Mouse (Mus musculus): ENCODE data around the gene Ctsll3. TPM values are rescaled to one million over a fixed set of nuclear protein-coding genes. Genes with fewer than 3 reads are reported as not detected.

Ctsll3 gene
- polyA plus RNA-seq, 1 experiment from 2014 or later = not detected

DNA sequence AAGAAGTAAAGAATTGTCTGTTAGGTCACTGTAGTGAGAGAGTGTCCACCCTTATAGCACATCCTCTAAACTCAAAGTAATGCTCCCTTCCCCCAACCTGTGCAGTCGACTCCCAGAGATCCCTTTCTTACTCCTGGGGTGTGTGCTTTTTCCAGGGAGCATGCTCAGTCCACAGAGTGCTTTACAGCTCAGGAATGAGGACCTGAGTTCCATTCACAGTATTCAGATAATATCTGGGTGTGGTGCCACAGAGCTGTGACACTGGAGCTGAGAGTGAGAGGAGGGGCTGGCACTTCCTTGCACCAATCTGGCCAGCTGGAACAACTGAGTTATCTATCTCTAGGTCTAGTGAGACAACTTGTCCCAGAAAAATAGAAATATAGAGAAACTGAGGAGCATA, 11.1 kb upstream of the Ctsll3 start:
- Histone ChIP-seq H3K27me3 (replicated peaks; ENCODE audit: control insufficient read depth, insufficient read depth, low read length) (no peaks in the 10 kb centered on the region), H3K36me3 (ENCODE audit: control insufficient read depth, insufficient read depth, low read length) (no peaks in the 10 kb centered on the region), H3K9me3 (ENCODE audit: control insufficient read depth, low read length) (no peaks in the 10 kb centered on the region), H3K9ac (ENCODE audit: low read depth, low read length) (no peak overlapping the region), H3K4me2 (no peak overlapping the region), H3K27ac (ENCODE audit: low read depth, low read length) (no peak overlapping the region), H3K4me1 (replicated peaks; ENCODE audit: control insufficient read depth, insufficient read depth, low read length) (no peaks in the 10 kb centered on the region), H3K4me3 (ENCODE audit: low read depth, low read length) (no peak overlapping the region)
- DNase-seq (ENCODE audit: low spot score) = no peak
- no peak for ATAC-seq (replicated peaks; ENCODE audit: low FRiP score)
- WGBS = 65% methylated on average over 1 of the region's 1 CpGs

DNA sequence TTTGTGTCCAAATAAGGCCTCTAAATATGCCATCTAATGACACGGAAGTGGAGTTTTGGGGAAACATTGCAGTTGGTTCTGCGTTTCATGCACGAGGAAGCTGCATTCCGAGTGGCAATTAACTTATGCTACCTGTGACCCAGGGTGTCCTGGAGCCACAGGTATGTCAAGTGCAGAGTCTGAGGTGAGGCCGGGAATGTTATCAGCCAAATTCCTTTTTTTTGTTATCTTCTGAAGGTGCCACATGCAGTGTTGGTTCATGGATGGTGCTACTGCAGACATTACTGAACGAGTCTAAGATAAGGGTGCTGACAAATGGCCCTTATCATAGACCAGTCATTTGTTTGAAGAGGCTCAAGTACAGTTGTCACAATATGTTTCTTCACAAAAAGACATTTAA, 10.1 kb upstream of the Ctsll3 start:
- H3K27ac ChIP-seq (ENCODE audit: low read depth, low read length) = no peak overlapping the region
- ATAC-seq (replicated peaks; ENCODE audit: low FRiP score) = no peak
- no peaks in the 10 kb centered on the region for H3K36me3 ChIP-seq (ENCODE audit: control insufficient read depth, insufficient read depth, low read length)
- no peak overlapping the region for H3K4me3 ChIP-seq (ENCODE audit: low read depth, low read length)
- 67% methylated on average over 6 of the region's 6 CpGs for WGBS
- DNase-seq (ENCODE audit: low spot score) = no peak
- no peaks in the 10 kb centered on the region for H3K27me3 ChIP-seq (replicated peaks; ENCODE audit: control insufficient read depth, insufficient read depth, low read length)
- H3K4me1 ChIP-seq (replicated peaks; ENCODE audit: control insufficient read depth, insufficient read depth, low read length) = no peaks in the 10 kb centered on the region
- H3K4me2 ChIP-seq = no peak overlapping the region
- H3K9ac ChIP-seq (ENCODE audit: low read depth, low read length) = no peak overlapping the region
- no peaks in the 10 kb centered on the region for H3K9me3 ChIP-seq (ENCODE audit: control insufficient read depth, low read length)

- Histone ChIP-seq H3K36me3 (ENCODE audit: control insufficient read depth, insufficient read depth, low read length) (no peaks in the 10 kb centered on the region), H3K4me3 (ENCODE audit: low read depth, low read length) (no peak overlapping the region), H3K27ac (ENCODE audit: low read depth, low read length) (no peak overlapping the region), H3K9ac (ENCODE audit: low read depth, low read length) (no peak overlapping the region), H3K4me2 (no peak overlapping the region), H3K9me3 (ENCODE audit: control insufficient read depth, low read length) (no peaks in the 10 kb centered on the region), H3K4me1 (replicated peaks; ENCODE audit: control insufficient read depth, insufficient read depth, low read length) (no peaks in the 10 kb centered on the region), H3K27me3 (replicated peaks; ENCODE audit: control insufficient read depth, insufficient read depth, low read length) (no peaks in the 10 kb centered on the region)
- ATAC-seq (replicated peaks; ENCODE audit: low FRiP score) = no peak
- WGBS = 62% methylated on average over 2 of the region's 2 CpGs
- no peak for DNase-seq (ENCODE audit: low spot score)
These were observed 7.0 kb upstream of the Ctsll3 start for GRCm38 (mm10) chr13:60809690-60810089.

DNA sequence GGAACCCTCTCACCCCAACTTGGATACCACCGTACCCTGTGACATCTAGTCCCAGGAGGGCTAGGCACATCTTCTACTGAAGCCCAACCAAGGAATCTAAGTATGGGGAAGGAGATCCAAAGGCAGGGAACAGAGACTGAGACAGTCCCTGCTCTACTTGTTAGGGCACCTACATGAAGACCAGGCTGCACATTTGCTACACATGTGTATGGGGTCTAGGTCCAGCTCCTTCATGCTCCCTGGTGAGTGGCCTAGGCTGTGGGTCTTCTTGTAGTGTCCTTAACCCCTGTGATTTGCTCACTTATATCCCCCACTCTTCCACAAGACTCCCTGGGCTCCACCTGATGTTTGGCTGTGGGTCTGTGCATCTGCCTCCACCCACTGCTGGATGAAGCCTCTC, 13.2 kb downstream of the Ctsll3 start:
- H3K4me2 ChIP-seq = no peak overlapping the region
- H3K9me3 ChIP-seq (ENCODE audit: control insufficient read depth, low read length) = no peaks in the 10 kb centered on the region
- H3K4me3 ChIP-seq (ENCODE audit: low read depth, low read length) = no peak overlapping the region
- DNase-seq (ENCODE audit: low spot score) = no peak
- H3K27me3 ChIP-seq (replicated peaks; ENCODE audit: control insufficient read depth, insufficient read depth, low read length) = no peaks in the 10 kb centered on the region
- WGBS = 63% methylated on average over 1 of the region's 1 CpGs
- no peaks in the 10 kb centered on the region for H3K4me1 ChIP-seq (replicated peaks; ENCODE audit: control insufficient read depth, insufficient read depth, low read length)
- H3K36me3 ChIP-seq (ENCODE audit: control insufficient read depth, insufficient read depth, low read length) = no peaks in the 10 kb centered on the region
- no peak overlapping the region for H3K27ac ChIP-seq (ENCODE audit: low read depth, low read length)
- H3K9ac ChIP-seq (ENCODE audit: low read depth, low read length) = no peak overlapping the region
- ATAC-seq (replicated peaks; ENCODE audit: low FRiP score) = no peak

- H3K4me3 ChIP-seq (ENCODE audit: low read depth, low read length) = no peak within 1 kb of the TSS
- H3K9ac ChIP-seq (ENCODE audit: low read depth, low read length) = no peak within 1 kb of the TSS
- no peaks in the 10 kb centered on the region for H3K4me1 ChIP-seq (replicated peaks; ENCODE audit: control insufficient read depth, insufficient read depth, low read length)
- H3K4me2 ChIP-seq = no peak within 1 kb of the TSS
- H3K27me3 ChIP-seq (replicated peaks; ENCODE audit: control insufficient read depth, insufficient read depth, low read length) = no peaks in the 10 kb centered on the region
- no peaks in the 10 kb centered on the region for H3K9me3 ChIP-seq (ENCODE audit: control insufficient read depth, low read length)
- no peak within 1 kb of the TSS for H3K27ac ChIP-seq (ENCODE audit: low read depth, low read length)
- H3K36me3 ChIP-seq (ENCODE audit: control insufficient read depth, insufficient read depth, low read length) = no peaks in the 10 kb centered on the region
- no peak for ATAC-seq (replicated peaks; ENCODE audit: low FRiP score)
- no peak for DNase-seq (ENCODE audit: low spot score)
These were observed 16.4 kb downstream of the Ctsll3 start, which contains the start of gene BC051665 for GRCm38 (mm10) chr13:60786264-60786663. BC051665 (minus strand) TSS chr13:60786364.

DNA sequence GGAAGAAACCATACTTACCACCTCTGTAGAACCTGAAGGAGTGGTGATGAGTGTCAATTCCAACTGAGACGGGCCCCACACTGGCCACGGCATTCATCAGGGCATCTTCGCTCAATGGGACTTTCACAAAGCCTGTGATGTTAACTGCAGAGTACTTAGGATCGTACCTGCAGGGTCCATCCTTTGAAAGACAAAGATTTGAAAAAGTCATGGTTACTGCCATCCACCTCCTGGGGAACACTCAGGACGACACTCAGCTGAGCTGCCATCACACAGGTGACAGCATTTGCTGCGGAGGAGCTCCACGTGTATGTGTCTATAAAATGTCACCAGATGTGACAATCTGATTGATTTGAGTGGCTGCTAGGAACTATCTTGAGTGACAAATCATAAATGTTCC, 19.3 kb downstream of the Ctsll3 start:
- H3K27me3 ChIP-seq (replicated peaks; ENCODE audit: control insufficient read depth, insufficient read depth, low read length) = no peaks in the 10 kb centered on the region
- ATAC-seq (replicated peaks; ENCODE audit: low FRiP score) = no peak
- no peak for DNase-seq (ENCODE audit: low spot score)
- no peak overlapping the region for H3K9ac ChIP-seq (ENCODE audit: low read depth, low read length)
- no peaks in the 10 kb centered on the region for H3K4me1 ChIP-seq (replicated peaks; ENCODE audit: control insufficient read depth, insufficient read depth, low read length)
- no peaks in the 10 kb centered on the region for H3K36me3 ChIP-seq (ENCODE audit: control insufficient read depth, insufficient read depth, low read length)
- no peak overlapping the region for H3K4me3 ChIP-seq (ENCODE audit: low read depth, low read length)
- 84% methylated on average over 7 of the region's 7 CpGs for WGBS
- H3K27ac ChIP-seq (ENCODE audit: low read depth, low read length) = no peak overlapping the region
- H3K9me3 ChIP-seq (ENCODE audit: control insufficient read depth, low read length) = no peaks in the 10 kb centered on the region
- H3K4me2 ChIP-seq = no peak overlapping the region

- H3K9ac ChIP-seq (ENCODE audit: low read depth, low read length) = no peak overlapping the region
- H3K27me3 ChIP-seq (replicated peaks; ENCODE audit: control insufficient read depth, insufficient read depth, low read length) = no peaks in the 10 kb centered on the region
- no peak overlapping the region for H3K4me3 ChIP-seq (ENCODE audit: low read depth, low read length)
- H3K4me2 ChIP-seq = no peak overlapping the region
- H3K4me1 ChIP-seq (replicated peaks; ENCODE audit: control insufficient read depth, insufficient read depth, low read length) = no peaks in the 10 kb centered on the region
- ATAC-seq (replicated peaks; ENCODE audit: low FRiP score) (no peak), DNase-seq (ENCODE audit: low spot score) (no peak)
- no peaks in the 10 kb centered on the region for H3K36me3 ChIP-seq (ENCODE audit: control insufficient read depth, insufficient read depth, low read length)
- no peaks in the 10 kb centered on the region for H3K9me3 ChIP-seq (ENCODE audit: control insufficient read depth, low read length)
- H3K27ac ChIP-seq (ENCODE audit: low read depth, low read length) = no peak overlapping the region
- 83% methylated on average over 3 of the region's 3 CpGs for WGBS
These were observed 22.1 kb downstream of the Ctsll3 start for GRCm38 (mm10) chr13:60780534-60780933.

DNA sequence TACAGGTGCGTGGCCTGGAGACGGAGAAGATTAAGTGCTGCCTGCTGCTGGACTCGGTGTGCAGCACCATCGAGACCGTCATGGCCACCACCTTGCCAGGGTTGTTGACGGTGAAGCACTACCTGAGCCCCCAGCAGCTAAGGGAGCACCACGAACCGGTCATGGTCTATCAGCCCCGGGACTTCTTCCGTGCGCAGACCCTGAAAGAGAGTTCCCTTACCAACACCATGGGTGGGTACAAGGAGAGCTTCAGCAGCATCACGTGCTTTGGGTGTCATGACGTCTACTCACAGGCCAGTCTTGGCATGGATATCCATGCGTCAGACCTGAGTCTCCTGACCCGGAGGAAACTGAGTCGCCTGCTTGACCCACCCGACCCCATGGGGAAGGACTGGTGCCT, 41.5 kb downstream of the Ctsll3 start:
- 95% methylated on average over 17 of the region's 17 CpGs for WGBS

DNA sequence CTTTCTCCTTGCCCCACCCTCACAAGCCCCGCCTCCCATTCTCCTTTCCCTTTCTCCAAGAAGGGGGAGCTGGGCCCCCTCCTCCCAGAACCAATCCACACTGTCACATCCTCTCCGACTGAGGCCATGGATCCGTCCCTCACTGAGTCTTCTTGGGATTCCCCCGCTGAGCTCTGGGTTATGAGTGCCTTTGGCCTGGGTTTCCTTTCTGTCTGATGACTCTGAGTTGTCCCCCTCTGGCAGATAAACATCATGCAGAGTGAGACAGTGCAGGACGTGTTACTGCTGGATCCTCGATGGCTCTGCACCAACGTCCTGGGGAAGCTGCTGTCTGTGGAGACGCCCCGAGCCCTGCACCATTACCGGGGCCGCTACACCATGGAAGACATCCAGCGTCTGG, 42.3 kb downstream of the Ctsll3 start:
- Histone ChIP-seq H3K4me2 (no peak overlapping the region), H3K9me3 (ENCODE audit: control insufficient read depth, low read length) (no peaks in the 10 kb centered on the region), H3K27me3 (replicated peaks; ENCODE audit: control insufficient read depth, insufficient read depth, low read length) (no peaks in the 10 kb centered on the region), H3K4me3 (ENCODE audit: low read depth, low read length) (no peak overlapping the region), H3K36me3 (ENCODE audit: control insufficient read depth, insufficient read depth, low read length) (peaks cover 10% of the 10 kb centered on the region; the same call in 1 of the 2 replicates), H3K9ac (ENCODE audit: low read depth, low read length) (no peak overlapping the region), H3K4me1 (replicated peaks; ENCODE audit: control insufficient read depth, insufficient read depth, low read length) (no peaks in the 10 kb centered on the region), H3K27ac (ENCODE audit: low read depth, low read length) (no peak overlapping the region)
- DNase-seq (ENCODE audit: low spot score) (no peak), ATAC-seq (replicated peaks; ENCODE audit: low FRiP score) (no peak)
- WGBS = 89% methylated on average over 12 of the region's 12 CpGs

More for the DNA sequence above, 41.5 kb downstream of the Ctsll3 start:
- Histone ChIP-seq H3K27ac (ENCODE audit: low read depth, low read length) (no peak overlapping the region), H3K36me3 (ENCODE audit: control insufficient read depth, insufficient read depth, low read length) (peaks cover 10% of the 10 kb centered on the region; the same call in 1 of the 2 replicates), H3K4me1 (replicated peaks; ENCODE audit: control insufficient read depth, insufficient read depth, low read length) (no peaks in the 10 kb centered on the region), H3K9ac (ENCODE audit: low read depth, low read length) (no peak overlapping the region), H3K9me3 (ENCODE audit: control insufficient read depth, low read length) (no peaks in the 10 kb centered on the region), H3K27me3 (replicated peaks; ENCODE audit: control insufficient read depth, insufficient read depth, low read length) (no peaks in the 10 kb centered on the region), H3K4me2 (no peak overlapping the region), H3K4me3 (ENCODE audit: low read depth, low read length) (no peak overlapping the region)
- ATAC-seq (replicated peaks; ENCODE audit: low FRiP score) (peak; percentile 7; the same call in 1 of the 2 replicates), DNase-seq (ENCODE audit: low spot score) (no peak)

Data from liver, embryonic 11.5 days (tissue).